Mouse (Mus musculus): ENCODE measurements around the gene Clptm1l. TPM values are rescaled to one million over a fixed set of nuclear protein-coding genes. Genes with fewer than 3 reads are reported as not detected.

The Clptm1l gene
- total RNA-seq, 2 experiments from 2014 or later: 111 to 127 TPM

DNA sequence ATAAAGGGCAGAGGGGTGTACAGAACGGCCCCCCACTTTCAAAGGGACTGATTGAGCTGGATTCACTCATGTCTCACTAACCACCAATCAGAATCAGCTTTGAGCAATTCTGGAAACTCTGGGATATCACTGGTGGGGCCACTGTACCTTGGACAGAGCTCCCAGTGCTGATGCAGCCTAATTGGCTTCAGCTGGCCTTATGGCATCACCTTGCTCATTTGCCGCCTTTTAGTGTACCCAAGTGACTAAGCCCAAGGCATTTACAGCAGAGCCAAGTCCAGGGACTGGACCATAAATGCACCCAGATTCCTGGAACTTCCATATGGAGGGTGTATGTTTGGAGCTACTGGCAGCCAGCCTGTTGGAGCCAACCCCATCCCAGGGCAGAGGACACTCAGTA, 55.1 kb downstream of the Clptm1l start:
- DNase-seq (ENCODE audit: low spot score in 2 of 2): no peak

DNA sequence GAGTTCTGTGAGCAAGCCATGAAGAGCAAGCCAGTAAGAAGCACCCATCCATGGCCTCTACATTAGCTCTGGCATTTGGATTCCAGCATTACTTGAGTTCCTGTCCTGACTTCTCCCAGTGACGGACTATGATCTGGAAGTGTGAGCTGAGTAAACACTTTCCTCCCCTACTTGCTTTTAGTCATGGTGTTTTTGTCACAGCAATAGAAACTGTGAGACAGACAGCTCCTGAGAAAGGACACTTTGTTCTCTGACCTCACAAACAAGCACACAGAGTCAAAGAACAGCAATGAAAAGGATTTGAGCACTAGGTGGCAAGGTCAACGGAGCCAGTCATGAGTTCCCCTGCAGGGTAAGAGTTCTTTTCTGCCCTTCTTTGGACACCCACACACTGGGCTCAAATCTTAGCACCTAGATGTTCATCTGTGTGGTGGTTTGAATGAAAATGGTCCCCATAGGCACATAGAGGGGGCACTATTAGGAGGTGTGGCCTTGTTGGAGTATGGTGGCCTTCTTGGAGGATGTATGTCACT, 56.4 kb downstream of the Clptm1l start:
- DNase-seq (ENCODE audit: low spot score in 2 of 2): no peak

Other genes starting within 250 kb of the Clptm1l start
- 10 to 100 TPM; 75.5 to 77.8 TPM for gene Lpcat1, start 136.8 kb upstream of the Clptm1l start, total RNA-seq (2021)
- gene Slc6a3, start 67.3 kb upstream of the Clptm1l start, total RNA-seq (2021): under 1 TPM; 0.30 to 0.56 TPM
- gene Tert, start 22.9 kb downstream of the Clptm1l start, total RNA-seq (2021): 1 to 10 TPM; 4.8 to 5.6 TPM
- not detected for gene Slc6a18, start 74.0 kb downstream of the Clptm1l start, total RNA-seq (2021)
- gene Slc6a19, start 100.9 kb downstream of the Clptm1l start, total RNA-seq (2021): under 1 TPM; 0.14 to 0.16 TPM
- 10 to 100 TPM in 1 of 2 experiments, 1 to 10 TPM in 1; 9.0 to 10.4 TPM for gene Slc12a7, start 129.1 kb downstream of the Clptm1l start, total RNA-seq (2021)
- 10 to 100 TPM; 12.9 to 15.3 TPM for gene Nkd2, start 243.6 kb downstream of the Clptm1l start, total RNA-seq (2021)

All from layer of hippocampus, postnatal 10 days (tissue).